Comparison of ENCODE assay signal across 20 mouse cellular contexts in the genomic region with DNA sequence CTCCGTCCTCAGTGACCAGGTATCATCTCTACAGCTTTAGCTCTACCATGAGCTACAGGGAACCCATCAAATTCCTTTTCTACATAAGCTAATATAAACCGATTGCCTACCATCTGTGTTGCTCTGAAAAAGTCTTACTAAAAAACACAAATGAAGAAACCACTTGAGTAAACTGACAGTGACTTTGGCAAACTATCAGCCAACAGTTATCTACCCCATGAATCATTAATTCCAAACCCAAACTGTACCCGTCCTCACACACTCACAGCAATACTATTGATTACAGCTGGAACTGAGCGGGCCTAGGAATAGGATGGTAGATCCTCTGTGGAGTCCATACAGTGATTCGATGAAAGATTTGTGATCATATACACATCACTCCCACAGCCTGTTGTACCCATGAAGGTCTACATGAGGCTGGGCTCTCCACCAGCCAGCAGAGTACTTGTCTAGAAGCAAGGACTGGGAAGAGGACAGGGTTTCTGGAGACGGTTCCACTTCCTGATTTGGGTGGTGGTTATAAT. TPM values are rescaled to one million over a fixed set of nuclear protein-coding genes. Genes with fewer than 3 reads are reported as not detected.
A peak's percentile ranks its signal among the peaks of the same experiment; 100 is the strongest.
DNase-seq lines count a peak whose midpoint lies in the region; ATAC-seq and TF ChIP-seq lines count a peak whose summit lies in the region.
"Had no signal": no experiment of that assay in that cellular context is flagged by ENCODE, and none has a peak within 500 bp of the region (broad histone marks: within the 10 kb centered on the region; RNA-seq: fewer than 3 reads in every experiment).

No protein-coding gene starts in this region.

- 80% methylated on average over 6 of the region's 6 CpGs for WGBS in intestine, embryonic 16.5 days
- 78% methylated on average over 6 of the region's 6 CpGs for WGBS in intestine, postnatal 0 days
- 77% methylated on average over 6 of the region's 6 CpGs for WGBS in lung, embryonic 16.5 days
- 89% methylated on average over 6 of the region's 6 CpGs for WGBS in limb, embryonic 14.5 days
- 84% methylated on average over 6 of the region's 6 CpGs for WGBS in stomach, embryonic 16.5 days
- WGBS in thymus, adult 2 months = 96% methylated on average over 6 of the region's 6 CpGs

- no peaks in the 10 kb centered on the region for H3K36me3 ChIP-seq in intestine, embryonic 16.5 days (ENCODE audit: control insufficient read depth, insufficient read depth, low read length)
- H3K36me3 ChIP-seq in intestine, postnatal 0 days (ENCODE audit: control insufficient read depth, insufficient read depth) = no peaks in the 10 kb centered on the region
- H3K36me3 ChIP-seq in lung, embryonic 16.5 days (ENCODE audit: control insufficient read depth, insufficient read depth, low read length) = no peaks in the 10 kb centered on the region
- H3K36me3 ChIP-seq in limb, embryonic 14.5 days (ENCODE audit: control insufficient read depth, insufficient read depth, low read length) = no peaks in the 10 kb centered on the region
- H3K36me3 ChIP-seq in stomach, embryonic 16.5 days (ENCODE audit: control insufficient read depth, insufficient read depth, low read length) = no peaks in the 10 kb centered on the region
- H3K36me3 ChIP-seq in thymus, adult 2 months (ENCODE audit: control insufficient read depth, insufficient read depth, low read length) = no peaks in the 10 kb centered on the region
- H3K36me3 ChIP-seq: embryonic facial prominence, embryonic 12.5 days; midbrain, embryonic 15.5 days had no signal

- ATAC-seq in intestine, embryonic 16.5 days = no peak
- ATAC-seq in intestine, postnatal 0 days = no peak
- ATAC-seq in lung, embryonic 16.5 days (ENCODE audit: low read depth) = no peak
- ATAC-seq in limb, embryonic 14.5 days (ENCODE audit: low FRiP score, low read depth) = no peak
- no peak for ATAC-seq in stomach, embryonic 16.5 days (ENCODE audit: insufficient read depth, low FRiP score)
- ATAC-seq: forebrain, embryonic 16.5 days; midbrain, embryonic 15.5 days had no signal

- DNase-seq in lung, postnatal 10 days = no peak
- DNase-seq in limb, embryonic 14.5 days (ENCODE audit: low spot score) = no peak
- no peak for DNase-seq in thymus, adult 2 months
- DNase-seq: cerebellum, adult 8-10 months; kidney, adult 8-10 months; kidney, postnatal 25 days; left cerebral cortex, postnatal 4 days; spleen, adult 18-20 months; thymus, postnatal 36 days had no signal

- H3K9me3 ChIP-seq in intestine, embryonic 16.5 days (ENCODE audit: control insufficient read depth, low read length) = no peaks in the 10 kb centered on the region
- no peaks in the 10 kb centered on the region for H3K9me3 ChIP-seq in intestine, postnatal 0 days (ENCODE audit: control insufficient read depth)
- no peaks in the 10 kb centered on the region for H3K9me3 ChIP-seq in lung, embryonic 16.5 days (ENCODE audit: control insufficient read depth, low read length)
- H3K9me3 ChIP-seq in limb, embryonic 14.5 days (ENCODE audit: control insufficient read depth, low read length) = no peaks in the 10 kb centered on the region
- H3K9me3 ChIP-seq in stomach, embryonic 16.5 days (replicated peaks; ENCODE audit: control insufficient read depth, low read length) = no peaks in the 10 kb centered on the region
- H3K9me3 ChIP-seq: embryonic facial prominence, embryonic 12.5 days; megakaryocyte, embryonic 14.5 days; midbrain, embryonic 15.5 days had no signal

- no peak overlapping the region for H3K4me3 ChIP-seq in intestine, embryonic 16.5 days (ENCODE audit: low read length)
- H3K4me3 ChIP-seq in intestine, postnatal 0 days (ENCODE audit: low read depth, low read length) = no peak overlapping the region
- H3K4me3 ChIP-seq in lung, embryonic 16.5 days (ENCODE audit: low read length) = no peak overlapping the region
- H3K4me3 ChIP-seq in limb, embryonic 14.5 days (replicated peaks; ENCODE audit: low read length) = no peak overlapping the region
- H3K4me3 ChIP-seq in stomach, embryonic 16.5 days (replicated peaks; ENCODE audit: low read length) = no peak overlapping the region
- no peak overlapping the region for H3K4me3 ChIP-seq in thymus, adult 2 months (ENCODE audit: control insufficient read depth, insufficient read depth, low read length)
- H3K4me3 ChIP-seq: embryonic facial prominence, embryonic 12.5 days; left cerebral cortex, adult 2 months; megakaryocyte, embryonic 14.5 days; midbrain, embryonic 15.5 days; myocyte had no signal

- no peak overlapping the region for H3K9ac ChIP-seq in intestine, embryonic 16.5 days (ENCODE audit: low read depth, low read length)
- no peak overlapping the region for H3K9ac ChIP-seq in intestine, postnatal 0 days (ENCODE audit: low read depth, low read length)
- no peak overlapping the region for H3K9ac ChIP-seq in lung, embryonic 16.5 days (ENCODE audit: low read length)
- H3K9ac ChIP-seq in limb, embryonic 14.5 days (ENCODE audit: low read depth, low read length, severe bottlenecking) = no peak overlapping the region
- H3K9ac ChIP-seq in stomach, embryonic 16.5 days (ENCODE audit: low read length) = no peak overlapping the region
- H3K9ac ChIP-seq: embryonic facial prominence, embryonic 12.5 days; midbrain, embryonic 15.5 days had no signal

- peaks cover 7% of the 10 kb centered on the region; the same call in 1 of the 2 replicates for H3K4me1 ChIP-seq in intestine, embryonic 16.5 days (ENCODE audit: control insufficient read depth, insufficient read depth, low read length)
- no peaks in the 10 kb centered on the region for H3K4me1 ChIP-seq in intestine, postnatal 0 days (replicated peaks; ENCODE audit: control insufficient read depth, insufficient read depth, low read length)
- peaks cover 16% of the 10 kb centered on the region for H3K4me1 ChIP-seq in lung, embryonic 16.5 days (replicated peaks; ENCODE audit: control insufficient read depth, insufficient read depth, low read length)
- H3K4me1 ChIP-seq in limb, embryonic 14.5 days (ENCODE audit: control insufficient read depth, insufficient read depth, low read length) = peaks cover 30% of the 10 kb centered on the region
- no peaks in the 10 kb centered on the region for H3K4me1 ChIP-seq in stomach, embryonic 16.5 days (ENCODE audit: control insufficient read depth, insufficient read depth, low read length)
- no peaks in the 10 kb centered on the region for H3K4me1 ChIP-seq in thymus, adult 2 months (replicated peaks; ENCODE audit: control insufficient read depth, insufficient read depth, low read length)
- H3K4me1 ChIP-seq: midbrain, embryonic 15.5 days had no signal

- H3K27me3 ChIP-seq in intestine, embryonic 16.5 days (replicated peaks; ENCODE audit: control insufficient read depth, insufficient read depth, low read length) = no peaks in the 10 kb centered on the region
- H3K27me3 ChIP-seq in intestine, postnatal 0 days (replicated peaks; ENCODE audit: control insufficient read depth, insufficient read depth, low read length) = no peaks in the 10 kb centered on the region
- no peaks in the 10 kb centered on the region for H3K27me3 ChIP-seq in lung, embryonic 16.5 days (ENCODE audit: control insufficient read depth, insufficient read depth, low read depth, low read length)
- H3K27me3 ChIP-seq in limb, embryonic 14.5 days (ENCODE audit: control insufficient read depth, insufficient read depth, low read length) = no peaks in the 10 kb centered on the region
- H3K27me3 ChIP-seq in stomach, embryonic 16.5 days (ENCODE audit: control insufficient read depth, insufficient read depth, low read length) = no peaks in the 10 kb centered on the region
- H3K27me3 ChIP-seq in thymus, adult 2 months (ENCODE audit: control insufficient read depth, insufficient read depth, low read length) = no peaks in the 10 kb centered on the region
- H3K27me3 ChIP-seq: embryonic facial prominence, embryonic 12.5 days; megakaryocyte, embryonic 14.5 days; midbrain, embryonic 15.5 days had no signal

- no peak overlapping the region for H3K4me2 ChIP-seq in intestine, embryonic 16.5 days (ENCODE audit: low read depth, low read length)
- H3K4me2 ChIP-seq in intestine, postnatal 0 days (replicated peaks; ENCODE audit: low read depth) = no peak overlapping the region
- no peak overlapping the region for H3K4me2 ChIP-seq in lung, embryonic 16.5 days (ENCODE audit: low read depth, low read length)
- no peak overlapping the region for H3K4me2 ChIP-seq in limb, embryonic 14.5 days (replicated peaks; ENCODE audit: low read depth, low read length, severe bottlenecking)
- no peak overlapping the region for H3K4me2 ChIP-seq in stomach, embryonic 16.5 days (ENCODE audit: low read depth, low read length)
- H3K4me2 ChIP-seq: embryonic facial prominence, embryonic 12.5 days; midbrain, embryonic 15.5 days had no signal

- no peak for TF ChIP-seq POLR2A in limb, embryonic 14.5 days (IDR thresholded peaks at IDR 0.05; ENCODE audit: borderline replicate concordance, extremely low read depth, insufficient read depth, insufficient read length)
- TF ChIP-seq POLR2A in thymus, adult 2 months (IDR thresholded peaks at IDR 0.05; ENCODE audit: control insufficient read depth, extremely low read depth, insufficient read depth, low read length, poor library complexity) = no peak

- no peak for TF ChIP-seq CTCF in intestine, postnatal 0 days (IDR thresholded peaks at IDR 0.05; ENCODE audit: low read depth)
- TF ChIP-seq CTCF in thymus, adult 2 months (IDR thresholded peaks at IDR 0.05; ENCODE audit: borderline replicate concordance, control insufficient read depth, extremely low read depth, insufficient read depth, low read length, poor library complexity) = no peak

- H3K27ac ChIP-seq in intestine, embryonic 16.5 days (ENCODE audit: low read length) = peak overlapping the region; percentile 65
- H3K27ac ChIP-seq in intestine, postnatal 0 days (ENCODE audit: low read depth, low read length) = no peak overlapping the region
- H3K27ac ChIP-seq in lung, embryonic 16.5 days (ENCODE audit: low read length) = peak overlapping the region; percentile 92
- peak overlapping the region; percentile 81 for H3K27ac ChIP-seq in limb, embryonic 14.5 days (replicated peaks; ENCODE audit: low read depth, low read length)
- peak overlapping the region; percentile 65 for H3K27ac ChIP-seq in stomach, embryonic 16.5 days (ENCODE audit: low read length)
- H3K27ac ChIP-seq in thymus, adult 2 months (ENCODE audit: control insufficient read depth, insufficient read depth, low read length) = no peak overlapping the region
- H3K27ac ChIP-seq: embryonic facial prominence, embryonic 12.5 days; midbrain, embryonic 15.5 days had no signal

RNA-seq across cellular contexts. Expression of a gene that starts 14.2 kb away (rescaled TPM):
- 0.56 and 0.67 TPM in 2 replicates for polyA plus RNA-seq in intestine, embryonic 16.5 days (2015; fragmentation: Nextera tagmentation; extraction: Ambion mirVana)
- 0.55 and 0.57 TPM in 2 replicates for polyA plus RNA-seq in intestine, postnatal 0 days (2015; fragmentation: Nextera tagmentation; extraction: Ambion mirVana)
- polyA plus RNA-seq in lung, embryonic 16.5 days (2015; fragmentation: Nextera tagmentation; extraction: Ambion mirVana) = 1.2 and 1.9 TPM in 2 replicates
- 0.15 and 0.20 TPM in 2 replicates for polyA plus RNA-seq in limb, embryonic 14.5 days (2012; rRNA removed)
- 0.58 and 0.91 TPM in 2 replicates for polyA plus RNA-seq in limb, embryonic 14.5 days (2014; fragmentation: Nextera tagmentation; extraction: Ambion mirVana)
- polyA plus RNA-seq in stomach, embryonic 16.5 days (2015; fragmentation: Nextera tagmentation; extraction: Ambion mirVana) = 0.74 and 1.2 TPM in 2 replicates
- polyA plus RNA-seq in thymus, adult 2 months (2012; rRNA removed) = not detected in 2 replicates
- polyA plus RNA-seq: gonadal fat pad, adult 2 months had no signal

RNA-seq across cellular contexts. Expression of a gene that starts 25.7 kb away (rescaled TPM):
- 0.62 and 0.82 TPM in 2 replicates for polyA plus RNA-seq in intestine, embryonic 16.5 days (2015; fragmentation: Nextera tagmentation; extraction: Ambion mirVana)
- polyA plus RNA-seq in intestine, postnatal 0 days (2015; fragmentation: Nextera tagmentation; extraction: Ambion mirVana) = 1.1 and 1.7 TPM in 2 replicates
- 1.9 and 2.3 TPM in 2 replicates for polyA plus RNA-seq in lung, embryonic 16.5 days (2015; fragmentation: Nextera tagmentation; extraction: Ambion mirVana)
- 3.4 and 4.6 TPM in 2 replicates for polyA plus RNA-seq in limb, embryonic 14.5 days (2012; rRNA removed)
- polyA plus RNA-seq in limb, embryonic 14.5 days (2014; fragmentation: Nextera tagmentation; extraction: Ambion mirVana) = 2.5 and 2.8 TPM in 2 replicates
- 1.4 and 1.5 TPM in 2 replicates for polyA plus RNA-seq in stomach, embryonic 16.5 days (2015; fragmentation: Nextera tagmentation; extraction: Ambion mirVana)
- polyA plus RNA-seq in thymus, adult 2 months (2012; rRNA removed) = 0.66 and 0.84 TPM in 2 replicates

RNA-seq across cellular contexts. Expression of a gene that starts 57.9 kb away (rescaled TPM):
- polyA plus RNA-seq in intestine, embryonic 16.5 days (2015; fragmentation: Nextera tagmentation; extraction: Ambion mirVana) = 18.0 and 19.9 TPM in 2 replicates
- polyA plus RNA-seq in intestine, postnatal 0 days (2015; fragmentation: Nextera tagmentation; extraction: Ambion mirVana) = 10.4 and 11.5 TPM in 2 replicates
- polyA plus RNA-seq in lung, embryonic 16.5 days (2015; fragmentation: Nextera tagmentation; extraction: Ambion mirVana) = 15.7 and 16.2 TPM in 2 replicates
- polyA plus RNA-seq in limb, embryonic 14.5 days (2012; rRNA removed) = 9.0 and 9.8 TPM in 2 replicates
- polyA plus RNA-seq in limb, embryonic 14.5 days (2014; fragmentation: Nextera tagmentation; extraction: Ambion mirVana) = 14.3 and 14.5 TPM in 2 replicates
- 20.0 and 20.8 TPM in 2 replicates for polyA plus RNA-seq in stomach, embryonic 16.5 days (2015; fragmentation: Nextera tagmentation; extraction: Ambion mirVana)
- 6.7 and 7.1 TPM in 2 replicates for polyA plus RNA-seq in thymus, adult 2 months (2012; rRNA removed)

Comparison
In these comparisons a context has a peak if more than half of its experiments do, and no peak if none do; other contexts are left out.
1. H3K27ac ChIP-seq: peak in intestine, embryonic 16.5 days (single experiment), lung, embryonic 16.5 days (single experiment), limb, embryonic 14.5 days (single experiment) and stomach, embryonic 16.5 days (single experiment); none in intestine, postnatal 0 days (single experiment) and thymus, adult 2 months (single experiment).